Mouse (Mus musculus) forebrain, embryonic 12.5 days (tissue): ENCODE measurements at regions not wholly inside any gene's neighbourhood (a gene's known extent, or its start where the extent isn't known, plus 50 kb on each side); places are given as distances from the start of the nearest gene placed in this dataset.

Experiments
- ATAC-seq: fragments of 200-750 bp; cut with Nextera tagmentation; 2 replicates; pipeline ENCODE4 v1.8.0; 2017; ENCODE audit warnings: moderate TSS enrichment; ENCODE audit not compliant: low FRiP score
- H3K27ac ChIP-seq: fragments of 300-500 bp; sonication (generic); 2 replicates; pipeline ENCODE4 v1.5.1; 2016; ENCODE audit warnings: mild to moderate bottlenecking
- H3K27me3 ChIP-seq: fragments of 300-500 bp; sonication (generic); 2 replicates; pipeline ENCODE4 v1.6.1; 2016; ENCODE audit warnings: mild to moderate bottlenecking
- H3K36me3 ChIP-seq: fragments of 300-500 bp; sonication (generic); replicated peaks from 2 replicates; pipeline ENCODE4 v1.6.1; 2016; ENCODE audit warnings: mild to moderate bottlenecking
- H3K4me1 ChIP-seq: fragments of 300-500 bp; sonication (generic); 2 replicates; pipeline ENCODE4 v1.6.1; 2016
- H3K4me2 ChIP-seq: fragments of 300-500 bp; sonication (generic); 2 replicates; pipeline ENCODE4 v1.6.1; 2016; ENCODE audit warnings: mild to moderate bottlenecking, moderate library complexity
- H3K4me3 ChIP-seq: fragments of 300-500 bp; sonication (generic); replicated peaks from 2 replicates; pipeline ENCODE4 v1.5.1; 2016; ENCODE audit warnings: mild to moderate bottlenecking
- H3K9ac ChIP-seq: fragments of 300-500 bp; sonication (generic); 2 replicates; pipeline ENCODE4 v1.6.1; 2016; ENCODE audit warnings: mild to moderate bottlenecking
- H3K9me3 ChIP-seq: fragments of 300-500 bp; sonication (generic); 2 replicates; pipeline ENCODE4 v1.6.1; 2016
- WGBS: fragments of 180-500 bp; shearing (Covaris S2); methylation state at CpG from one replicate; pipeline ENCODE4 v1.1.7; 2016; 5-methylcytosine and 5-hydroxymethylcytosine counted together

- ATAC-seq: peak; percentile 41; the same call in 1 of the 2 replicates
Observed at GRCm38 (mm10) chr12:92353386-92354257, 504.7 kb upstream of the Sel1l start.

GRCm38 (mm10) chr12:92318241-92318640 lies 469.3 kb upstream of the Sel1l start:
- Histone ChIP-seq H3K36me3 (no peaks in the 10 kb centered on the region), H3K27me3 (no peaks in the 10 kb centered on the region), H3K4me3 (no peak overlapping the region), H3K4me1 (no peaks in the 10 kb centered on the region), H3K9ac (no peak overlapping the region), H3K4me2 (no peak overlapping the region), H3K9me3 (no peaks in the 10 kb centered on the region), H3K27ac (no peak overlapping the region)
- ATAC-seq: no peak
- WGBS: 74% methylated on average over 1 of the region's 1 CpGs

More at GRCm38 (mm10) chr12:92353386-92354257, 504.7 kb upstream of the Sel1l start:
- no peak overlapping the region for H3K4me2 ChIP-seq
- 35% methylated on average over 4 of the region's 4 CpGs for WGBS
- H3K4me1 ChIP-seq: no peaks in the 10 kb centered on the region
- H3K9me3 ChIP-seq: no peaks in the 10 kb centered on the region
- H3K27ac ChIP-seq: no peak overlapping the region
- H3K36me3 ChIP-seq: no peaks in the 10 kb centered on the region
- no peak overlapping the region for H3K4me3 ChIP-seq
- no peaks in the 10 kb centered on the region for H3K27me3 ChIP-seq
- H3K9ac ChIP-seq: no peak overlapping the region

GRCm38 (mm10) chr12:92317609-92318008 lies 468.7 kb upstream of the Sel1l start:
- H3K27me3 ChIP-seq: no peaks in the 10 kb centered on the region
- H3K4me1 ChIP-seq: no peaks in the 10 kb centered on the region
- WGBS: 89% methylated on average over 3 of the region's 3 CpGs
- H3K4me3 ChIP-seq: no peak overlapping the region
- H3K9ac ChIP-seq: no peak overlapping the region
- H3K27ac ChIP-seq: no peak overlapping the region
- no peaks in the 10 kb centered on the region for H3K36me3 ChIP-seq
- no peaks in the 10 kb centered on the region for H3K9me3 ChIP-seq
- ATAC-seq: no peak
- H3K4me2 ChIP-seq: no peak overlapping the region

DNA sequence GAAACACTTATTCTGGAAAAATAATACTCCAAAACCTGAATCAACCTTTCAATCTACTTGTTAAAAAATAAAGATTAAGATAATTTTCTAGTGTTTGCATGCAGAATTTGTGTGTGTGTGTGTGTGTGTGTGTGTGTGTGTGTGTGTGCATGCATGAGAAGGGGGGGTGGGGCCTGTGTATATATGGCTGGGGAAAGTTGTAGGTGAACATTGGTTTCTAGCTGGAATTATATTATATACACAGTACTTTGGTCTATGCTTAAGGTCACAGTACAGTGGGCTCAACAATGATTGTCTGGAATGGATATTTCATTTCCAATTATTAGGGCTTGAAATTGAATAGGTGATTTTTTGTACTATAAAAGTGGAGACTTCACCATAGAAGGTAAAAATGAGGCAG lies 467.3 kb upstream of the Sel1l start:
- Histone ChIP-seq H3K27ac (no peak overlapping the region), H3K9ac (no peak overlapping the region), H3K27me3 (no peaks in the 10 kb centered on the region), H3K4me1 (no peaks in the 10 kb centered on the region), H3K4me2 (no peak overlapping the region), H3K36me3 (no peaks in the 10 kb centered on the region), H3K9me3 (no peaks in the 10 kb centered on the region), H3K4me3 (no peak overlapping the region)
- ATAC-seq: no peak

DNA sequence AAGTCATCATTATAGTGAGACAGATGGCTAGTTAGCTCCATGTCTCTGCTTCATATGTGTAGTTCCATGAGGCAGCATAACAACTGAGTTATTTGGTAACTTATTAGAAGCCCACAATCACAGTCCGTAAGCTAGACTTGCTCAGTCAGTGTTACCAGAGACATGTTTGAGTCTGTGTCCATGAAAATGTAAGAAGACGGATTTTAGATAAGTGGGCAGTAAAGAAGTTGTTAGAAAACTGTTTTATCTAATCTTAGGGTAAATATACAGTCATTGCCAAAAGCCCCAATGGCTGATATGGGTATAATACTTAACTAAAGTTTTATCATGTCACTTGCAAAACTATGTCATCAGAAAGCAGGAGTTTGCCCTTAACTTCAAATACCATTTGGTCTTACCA lies 466.9 kb upstream of the Sel1l start:
- Histone ChIP-seq H3K9me3 (no peaks in the 10 kb centered on the region), H3K36me3 (no peaks in the 10 kb centered on the region), H3K4me1 (no peaks in the 10 kb centered on the region), H3K9ac (no peak overlapping the region), H3K27ac (no peak overlapping the region), H3K27me3 (no peaks in the 10 kb centered on the region), H3K4me3 (no peak overlapping the region), H3K4me2 (no peak overlapping the region)
- no peak for ATAC-seq
- WGBS: 96% methylated on average over 2 of the region's 2 CpGs

DNA sequence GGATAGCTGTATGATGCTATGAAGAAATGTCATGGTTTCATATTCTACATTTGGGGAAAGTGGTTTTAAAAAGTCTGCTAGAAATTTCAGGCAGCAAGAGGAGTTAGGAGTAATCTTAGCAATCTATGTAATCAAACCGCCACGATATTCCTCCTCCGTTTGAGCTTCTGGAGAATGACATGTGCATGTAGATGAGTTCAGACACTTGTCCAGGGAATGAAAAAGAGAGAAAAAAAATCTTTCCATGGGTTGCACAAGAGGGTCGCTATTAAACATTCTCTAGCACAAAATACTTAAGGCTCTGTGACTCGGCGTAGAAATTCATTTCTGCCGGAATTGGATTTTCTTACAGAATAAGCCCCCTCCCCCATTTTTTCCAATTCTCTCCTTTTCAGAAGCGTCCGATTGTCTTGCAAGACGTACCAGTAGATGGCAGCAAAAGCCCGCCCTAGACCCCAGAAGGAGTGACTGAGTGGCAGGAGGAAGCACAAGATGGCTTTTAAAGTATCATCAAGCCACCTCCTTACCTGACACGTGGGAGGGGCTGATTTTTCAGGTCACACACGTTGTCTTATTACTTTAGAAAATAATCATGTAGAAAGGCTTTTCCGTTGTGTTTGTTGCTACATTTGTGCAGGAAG lies 454.1 kb upstream of the Sel1l start:
- H3K27me3 ChIP-seq: peaks cover 8% of the 10 kb centered on the region
- H3K4me3 ChIP-seq: no peak overlapping the region
- no peak overlapping the region for H3K27ac ChIP-seq
- peak overlapping the region; percentile 6; the same call in 1 of the 2 replicates for H3K4me2 ChIP-seq
- WGBS: 20% methylated on average over 14 of the region's 14 CpGs
- no peaks in the 10 kb centered on the region for H3K36me3 ChIP-seq
- H3K4me1 ChIP-seq: peaks cover 4% of the 10 kb centered on the region; the same call in 1 of the 2 replicates
- no peak overlapping the region for H3K9ac ChIP-seq
- ATAC-seq: peak; percentile 87; the same call in 1 of the 2 replicates
- H3K9me3 ChIP-seq: no peaks in the 10 kb centered on the region

- Histone ChIP-seq H3K4me1 (peaks cover 17% of the 10 kb centered on the region), H3K36me3 (no peaks in the 10 kb centered on the region), H3K4me2 (no peak overlapping the region), H3K9me3 (no peaks in the 10 kb centered on the region), H3K27me3 (0 out of 2 replicates have a peak, but pooled peaks cover 3% of the 10 kb centered on the region), H3K4me3 (no peak overlapping the region), H3K27ac (no peak overlapping the region), H3K9ac (no peak overlapping the region)
- ATAC-seq: no peak
- 75% methylated on average over 4 of the region's 4 CpGs for WGBS
Observed at GRCm38 (mm10) chr12:92294887-92295286, 445.9 kb upstream of the Sel1l start.

DNA sequence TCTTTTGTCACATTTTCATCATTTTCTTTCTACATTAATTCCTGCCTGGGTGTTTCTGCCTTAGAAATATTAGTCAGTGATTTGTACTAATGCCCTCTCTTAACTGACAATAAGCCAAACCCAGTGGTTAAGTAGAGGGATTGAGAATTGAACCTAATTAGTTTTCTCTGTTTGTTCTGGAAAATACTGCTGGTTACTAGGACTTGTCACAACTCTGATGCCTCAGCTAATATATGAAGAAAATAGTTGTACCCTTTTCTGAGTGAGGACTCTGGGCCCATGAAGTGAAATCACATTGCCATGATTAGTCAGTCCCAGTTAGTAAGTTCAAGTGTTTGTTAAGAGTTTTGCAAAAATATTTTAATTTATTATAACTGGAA lies 444.4 kb upstream of the Sel1l start:
- peak; percentile 42 for ATAC-seq
- H3K4me3 ChIP-seq: no peak overlapping the region

DNA sequence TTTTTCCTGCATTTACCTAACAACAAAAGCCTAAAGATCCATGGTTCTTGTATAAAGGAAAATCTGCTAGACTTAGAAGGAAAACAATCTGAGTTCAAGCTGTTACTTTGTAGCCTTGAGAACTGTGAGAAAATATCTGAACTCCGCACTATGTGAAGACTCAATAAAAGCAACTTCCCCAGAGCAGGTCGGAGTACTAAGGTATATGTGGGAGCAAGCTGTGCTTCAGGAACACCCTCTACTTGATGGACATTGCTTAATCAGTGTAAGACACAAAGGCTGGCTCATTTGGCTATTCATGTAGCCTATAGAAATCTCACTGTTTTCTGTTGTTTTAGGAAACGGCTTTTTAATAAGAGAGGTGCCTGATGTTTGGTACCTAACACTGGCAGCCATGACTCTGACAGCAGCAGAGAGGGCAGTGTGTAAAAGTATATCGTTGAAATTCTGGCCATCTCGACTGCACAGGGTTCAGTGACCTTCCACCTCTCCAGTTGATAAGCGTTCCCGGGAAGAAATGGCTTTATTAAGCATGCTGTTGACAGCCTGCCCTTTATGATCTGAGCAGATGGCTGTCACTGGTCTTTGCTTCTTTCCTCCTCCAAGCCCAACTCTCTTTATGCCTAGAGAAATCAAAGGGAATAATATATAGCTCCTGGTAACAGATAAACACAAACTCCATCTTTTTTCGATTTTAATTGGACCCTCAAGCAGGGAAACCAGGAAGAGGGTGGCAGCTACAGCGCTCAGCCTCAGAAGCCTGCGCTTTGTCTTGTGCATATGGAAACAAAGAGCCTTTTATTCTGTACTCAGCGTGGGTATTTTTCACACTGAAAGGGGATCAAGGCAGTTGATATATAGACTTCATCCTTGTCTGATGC lies 443.7 kb upstream of the Sel1l start:
- peak overlapping the region; percentile 83 for H3K27ac ChIP-seq
- H3K9me3 ChIP-seq: no peaks in the 10 kb centered on the region
- 5% methylated on average over 11 of the region's 11 CpGs for WGBS
- 0 out of 2 replicates have a peak, but pooled peaks cover 3% of the 10 kb centered on the region for H3K27me3 ChIP-seq
- peak overlapping the region; percentile 40 for H3K4me2 ChIP-seq
- H3K4me3 ChIP-seq: no peak overlapping the region
- no peak overlapping the region for H3K9ac ChIP-seq
- peak; percentile 88 for ATAC-seq
- H3K36me3 ChIP-seq: no peaks in the 10 kb centered on the region
- peaks cover 17% of the 10 kb centered on the region for H3K4me1 ChIP-seq

More for the DNA sequence above, 444.4 kb upstream of the Sel1l start:
- H3K4me2 ChIP-seq: no peak overlapping the region
- no peaks in the 10 kb centered on the region for H3K36me3 ChIP-seq
- H3K27ac ChIP-seq: peak overlapping the region; percentile 83
- peaks cover 17% of the 10 kb centered on the region for H3K4me1 ChIP-seq
- no peak overlapping the region for H3K9ac ChIP-seq
- no peaks in the 10 kb centered on the region for H3K9me3 ChIP-seq
- 0 out of 2 replicates have a peak, but pooled peaks cover 3% of the 10 kb centered on the region for H3K27me3 ChIP-seq

GRCm38 (mm10) chr12:92291490-92291889 lies 442.5 kb upstream of the Sel1l start:
- ATAC-seq: no peak
- 88% methylated on average over 1 of the region's 1 CpGs for WGBS
- H3K9ac ChIP-seq: no peak overlapping the region
- no peaks in the 10 kb centered on the region for H3K9me3 ChIP-seq
- no peak overlapping the region for H3K4me3 ChIP-seq
- H3K36me3 ChIP-seq: no peaks in the 10 kb centered on the region
- H3K27ac ChIP-seq: no peak overlapping the region
- H3K27me3 ChIP-seq: 0 out of 2 replicates have a peak, but pooled peaks cover 3% of the 10 kb centered on the region
- no peak overlapping the region for H3K4me2 ChIP-seq
- peaks cover 17% of the 10 kb centered on the region for H3K4me1 ChIP-seq

- WGBS: 89% methylated on average over 5 of the region's 5 CpGs
- Histone ChIP-seq H3K9ac (no peak overlapping the region), H3K27me3 (no peaks in the 10 kb centered on the region), H3K36me3 (no peaks in the 10 kb centered on the region), H3K4me1 (no peaks in the 10 kb centered on the region), H3K27ac (no peak overlapping the region), H3K9me3 (no peaks in the 10 kb centered on the region), H3K4me2 (no peak overlapping the region), H3K4me3 (no peak overlapping the region)
- ATAC-seq: no peak
Observed at GRCm38 (mm10) chr12:92285511-92285910, 436.6 kb upstream of the Sel1l start.

- H3K9ac ChIP-seq: no peak overlapping the region
- no peaks in the 10 kb centered on the region for H3K4me1 ChIP-seq
- H3K36me3 ChIP-seq: no peaks in the 10 kb centered on the region
- no peak overlapping the region for H3K4me3 ChIP-seq
- 41% methylated on average over 1 of the region's 1 CpGs for WGBS
- H3K4me2 ChIP-seq: no peak overlapping the region
- no peaks in the 10 kb centered on the region for H3K27me3 ChIP-seq
- no peak overlapping the region for H3K27ac ChIP-seq
- ATAC-seq: no peak
- no peaks in the 10 kb centered on the region for H3K9me3 ChIP-seq
Observed at GRCm38 (mm10) chr12:92280470-92280869, 431.5 kb upstream of the Sel1l start.
